Mouse (Mus musculus): Measurements from ENCODE around the gene Dhx32.
"Not testable (repeated sequence)": the region's sequence is repeated elsewhere in the genome, so short reads cannot be mapped to it uniquely, and the experiment has no call there.

Gene Dhx32

GRCm38 (mm10) chr7:133725571-133725970 is 57.0 kb downstream of the Dhx32 start:
- no peak for DNase-seq

DNA sequence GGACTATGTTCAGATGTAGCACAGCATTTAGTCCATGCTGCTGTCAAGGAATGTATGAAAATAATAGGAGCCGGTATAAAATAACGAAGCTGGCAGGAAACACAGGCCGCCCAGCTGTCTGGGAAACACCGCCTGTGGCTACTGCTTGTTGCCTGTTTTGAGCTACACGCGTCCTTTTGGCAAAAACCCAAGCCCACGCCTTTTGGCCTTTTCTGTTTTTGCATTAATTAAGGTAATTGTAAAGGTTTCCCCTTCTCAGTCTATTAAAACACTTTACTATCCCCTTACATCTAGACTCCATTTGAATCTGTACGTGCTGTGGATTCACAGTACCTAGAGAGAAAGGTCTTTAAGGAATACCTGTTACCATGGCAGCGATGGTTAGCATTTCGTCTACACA is 57.7 kb downstream of the Dhx32 start:
- DNase-seq: no peak

DNA sequence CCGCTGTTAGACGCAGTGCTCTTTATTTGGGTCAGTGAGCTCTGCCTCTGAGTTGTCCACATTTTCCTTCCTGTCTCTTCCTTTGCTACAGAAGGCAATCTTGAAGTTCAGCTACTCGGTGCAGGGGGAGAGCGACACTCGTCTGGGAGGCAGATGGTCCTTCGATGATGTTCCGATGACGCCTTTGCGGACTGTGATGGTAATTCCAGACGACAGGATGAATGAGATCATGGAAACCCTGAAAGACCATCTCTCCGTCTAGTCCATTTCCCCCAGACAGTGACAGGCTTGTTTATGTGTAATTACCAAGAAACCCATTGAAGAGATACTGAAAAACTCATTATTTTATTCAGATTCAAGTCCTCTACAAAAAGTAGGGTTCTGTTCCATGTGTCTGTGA is 61.9 kb downstream of the Dhx32 start:
- no peak for DNase-seq

DNA sequence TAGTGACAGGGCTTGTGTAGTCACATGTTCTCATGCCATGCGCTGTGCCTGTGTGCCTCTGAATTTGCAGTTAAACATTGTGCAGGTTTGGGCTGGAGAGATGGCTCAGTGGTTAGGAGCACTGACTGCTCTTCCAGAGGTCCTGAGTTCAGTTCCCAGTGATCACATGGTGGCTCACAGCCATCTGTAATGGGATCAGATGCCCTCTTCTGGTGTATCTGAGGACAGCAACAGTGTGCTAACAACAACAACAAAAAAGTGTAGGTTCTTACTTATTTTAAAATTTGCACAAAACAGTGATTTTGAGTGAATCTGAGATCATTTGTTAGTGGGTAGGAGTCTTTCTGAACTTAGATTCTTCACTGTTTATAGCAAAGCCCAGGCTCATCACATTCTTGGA is 63.9 kb downstream of the Dhx32 start:
- DNase-seq: no peak

DNA sequence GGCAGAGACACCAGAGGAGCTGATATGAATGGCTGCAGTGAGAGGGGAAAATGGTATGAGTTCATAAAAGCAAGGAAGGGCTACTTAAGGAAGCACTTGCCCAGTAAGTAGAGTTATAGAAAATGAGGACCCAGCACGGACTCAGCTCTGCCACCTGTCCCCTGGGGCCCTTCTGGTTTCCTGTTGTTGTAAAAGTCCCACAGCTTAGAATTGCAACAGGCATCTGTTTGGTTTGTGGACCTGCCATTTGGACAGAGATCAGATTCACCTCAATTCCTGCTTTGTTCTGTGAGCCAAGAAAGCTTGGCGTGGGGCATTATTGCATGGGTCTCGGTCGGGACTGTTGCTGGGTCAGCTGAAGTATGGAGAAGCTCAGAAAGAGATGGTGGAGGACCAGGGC is 67.1 kb downstream of the Dhx32 start:
- DNase-seq: no peak

GRCm38 (mm10) chr7:133707301-133707700 is 75.2 kb downstream of the Dhx32 start:
- DNase-seq: no peak

GRCm38 (mm10) chr7:133703906-133704305 is 78.6 kb downstream of the Dhx32 start:
- DNase-seq: no peak

GRCm38 (mm10) chr7:133702333-133702732 is 80.2 kb downstream of the Dhx32 start:
- DNase-seq: no peak

DNA sequence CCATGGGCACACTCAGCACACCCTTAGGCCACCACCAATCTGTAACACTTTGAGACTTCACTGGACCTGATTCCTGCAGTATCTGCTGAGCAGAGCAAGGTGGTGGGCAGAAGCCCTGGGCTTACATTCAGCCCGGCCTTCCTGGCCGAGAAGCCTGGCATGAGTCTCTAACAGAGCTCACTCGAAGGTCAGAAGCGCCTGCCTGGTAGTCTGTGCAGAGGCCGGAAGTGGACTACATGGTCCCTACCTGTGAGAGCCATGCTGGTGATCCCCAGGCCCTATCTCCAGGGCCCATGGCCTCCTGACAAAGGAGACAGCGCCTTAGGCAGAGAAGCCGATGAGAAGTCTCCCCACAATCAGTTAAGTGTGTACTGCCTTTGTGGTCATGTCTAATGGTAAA is 81.2 kb downstream of the Dhx32 start:
- DNase-seq: no peak

DNA sequence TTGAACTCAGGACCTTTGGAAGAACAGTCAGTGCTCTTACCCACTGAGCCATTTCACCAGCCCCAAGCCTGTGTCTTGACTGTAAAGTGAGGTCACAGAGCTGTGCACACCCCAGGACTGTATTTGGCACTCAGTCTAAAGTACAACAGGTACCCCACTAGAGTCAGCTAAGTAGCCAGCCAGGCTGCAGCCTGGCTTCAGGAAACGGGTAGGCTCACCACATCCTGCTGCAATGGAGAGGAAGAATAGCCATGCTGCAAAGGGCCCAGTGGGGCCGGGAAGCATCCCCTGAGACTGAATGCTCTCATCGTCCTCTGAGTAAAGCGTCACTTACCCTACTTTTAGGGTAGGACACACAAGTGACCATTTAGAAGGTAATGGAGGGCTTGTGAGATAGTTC is 82.6 kb downstream of the Dhx32 start:
- DNase-seq: no peak

- no peak for DNase-seq
Measured at GRCm38 (mm10) chr7:133698021-133698709, 84.4 kb downstream of the Dhx32 start.

GRCm38 (mm10) chr7:133685644-133686043 is 96.9 kb downstream of the Dhx32 start:
- DNase-seq: not testable (repeated sequence)

- no peak for DNase-seq
Measured at GRCm38 (mm10) chr7:133684701-133685100, 97.8 kb downstream of the Dhx32 start.

- no peak for DNase-seq
Measured at GRCm38 (mm10) chr7:133684110-133684509, 98.4 kb downstream of the Dhx32 start.

DNA sequence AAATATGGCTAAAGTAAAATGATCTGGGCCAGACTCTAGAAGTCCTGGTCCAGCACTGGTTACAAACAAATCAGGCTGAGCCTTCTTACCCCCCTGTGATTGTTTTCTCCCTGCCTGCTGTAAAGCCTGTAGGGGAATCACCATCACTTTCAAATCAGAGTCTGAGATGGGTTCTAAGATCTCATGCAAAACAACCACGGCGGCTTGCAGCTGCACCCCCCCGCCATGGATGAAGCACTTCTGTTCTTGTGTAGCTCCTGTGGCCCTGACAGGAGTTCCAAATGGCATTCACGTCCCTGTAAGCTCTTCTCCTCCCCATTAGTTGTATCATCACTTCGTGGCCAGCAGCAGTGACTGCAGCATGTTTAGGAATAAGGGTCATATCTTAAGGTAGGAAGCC is 98.9 kb downstream of the Dhx32 start:
- no peak for DNase-seq

DNA sequence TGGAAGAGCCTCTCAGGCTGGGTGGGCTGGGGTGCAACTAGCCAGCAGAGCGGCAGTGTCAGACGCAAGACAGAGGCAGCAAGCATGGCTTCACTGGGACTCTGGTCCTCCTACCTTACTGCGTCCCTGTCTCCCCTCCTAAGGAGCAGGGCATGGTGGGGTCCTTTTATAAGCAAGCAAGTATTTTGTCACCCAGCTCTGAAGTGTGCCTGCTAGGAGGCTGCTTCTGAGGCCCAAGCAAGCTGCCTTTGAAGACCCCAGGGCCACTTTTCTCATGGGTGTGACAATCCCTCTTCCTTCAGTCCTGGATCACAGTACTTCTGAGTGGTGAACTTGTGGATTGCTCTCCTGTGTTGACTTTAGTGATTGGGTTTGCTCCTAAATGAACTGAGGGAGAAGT is 102.6 kb downstream of the Dhx32 start, which contains the start of gene Mmp21:
Mmp21 (minus strand) TSS at position 101 of the 400 bp plus-strand sequence.
- no peak for DNase-seq

GRCm38 (mm10) chr7:133679439-133679838 is 103.1 kb downstream of the Dhx32 start:
- DNase-seq: peak; percentile 48

- DNase-seq: peak; percentile 83
Measured at GRCm38 (mm10) chr7:133678716-133679115, 103.8 kb downstream of the Dhx32 start.

DNA sequence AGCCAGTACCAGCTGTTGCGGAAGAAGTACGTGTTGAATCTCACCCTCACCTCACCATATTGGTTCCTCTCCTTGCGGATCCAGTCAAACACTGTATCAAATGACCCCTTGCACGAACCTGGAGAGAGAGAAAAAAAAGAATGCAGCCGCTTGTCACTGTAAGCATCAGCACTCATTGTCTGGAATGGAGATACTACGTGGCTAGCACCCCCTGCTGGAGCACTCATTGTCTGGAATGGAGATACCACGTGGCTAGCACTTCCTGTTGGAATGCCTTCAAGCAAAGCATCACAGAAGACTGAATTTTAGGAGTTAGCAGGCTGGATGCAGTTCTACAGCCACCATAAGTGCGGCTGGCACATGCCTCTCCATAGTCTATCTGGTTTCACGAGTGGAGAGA is 106.5 kb downstream of the Dhx32 start:
- no peak for DNase-seq
